Mouse (Mus musculus) neural tube, embryonic 12.5 days (tissue): ENCODE measurements around the gene Camk1d. TPM values are rescaled to one million over a fixed set of nuclear protein-coding genes. Genes with fewer than 3 reads are reported as not detected.
"Not testable (repeated sequence)": the region's sequence is repeated elsewhere in the genome, so short reads cannot be mapped to it uniquely, and the experiment has no call there.

Source experiments
- ATAC-seq: fragments of 200-750 bp; cut with Nextera tagmentation; 2 replicates; pipeline ENCODE4 v1.8.0; 2017; ENCODE audit warnings: low read depth, mild to moderate bottlenecking, moderate TSS enrichment, moderate library complexity; ENCODE audit not compliant: low FRiP score
- H3K27ac ChIP-seq: fragments of 300-500 bp; sonication (generic); 2 replicates; pipeline ENCODE4 v1.5.1; 2016
- H3K27me3 ChIP-seq: fragments of 300-500 bp; sonication (generic); replicated peaks from 2 replicates; pipeline ENCODE4 v1.6.1; 2016; ENCODE audit warnings: mild to moderate bottlenecking
- H3K36me3 ChIP-seq: fragments of 300-500 bp; sonication (generic); 2 replicates; pipeline ENCODE4 v1.6.1; 2016; ENCODE audit warnings: mild to moderate bottlenecking
- H3K4me1 ChIP-seq: fragments of 300-500 bp; sonication (generic); 2 replicates; pipeline ENCODE4 v1.6.1; 2016
- H3K4me2 ChIP-seq: fragments of 300-500 bp; sonication (generic); replicated peaks from 2 replicates; pipeline ENCODE4 v1.6.1; 2016; ENCODE audit warnings: mild to moderate bottlenecking
- H3K4me3 ChIP-seq: fragments of 300-500 bp; sonication (generic); 2 replicates; pipeline ENCODE4 v1.5.1; 2016
- H3K9ac ChIP-seq: fragments of 300-500 bp; sonication (generic); 2 replicates; pipeline ENCODE4 v1.6.1; 2016; ENCODE audit warnings: mild to moderate bottlenecking
- H3K9me3 ChIP-seq: fragments of 300-500 bp; sonication (generic); 2 replicates; pipeline ENCODE4 v1.6.1; 2016; ENCODE audit warnings: mild to moderate bottlenecking
- WGBS: fragments of 180-500 bp; shearing (Covaris S2); methylation state at CpG from one replicate; pipeline ENCODE4 v1.1.7; 2016; 5-methylcytosine and 5-hydroxymethylcytosine counted together
- polyA plus RNA-seq: library from polyadenylated mRNA; unstranded; fragments of >200 nt; fragmentation: Nextera tagmentation; extraction: Ambion mirVana; gene quantifications from 2 replicates; pipeline ENCODE4 v1.2.1, GENCODE M21; 2016

The Camk1d gene
- polyA plus RNA-seq, 1 experiment from 2014 or later = 2.4 TPM

DNA sequence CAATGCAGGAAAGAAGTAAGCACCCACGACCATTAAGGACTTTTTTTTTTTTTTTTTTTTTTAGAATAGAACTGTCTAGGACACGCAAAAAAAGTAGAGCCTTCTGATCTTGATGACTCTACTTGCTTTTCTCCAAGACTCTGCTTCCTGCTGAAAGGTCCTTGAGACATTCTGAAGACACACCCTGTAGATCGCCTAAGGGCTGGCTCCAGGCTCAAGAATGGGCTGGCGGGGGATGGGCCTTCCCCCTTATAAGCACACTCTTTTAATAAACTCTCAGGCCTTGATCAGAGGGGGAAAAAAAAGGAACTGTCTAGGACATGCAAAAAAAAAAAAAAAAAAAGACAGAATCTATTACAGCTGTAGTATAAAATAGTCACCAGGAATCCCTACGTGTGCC lies 430.0 kb downstream of the Camk1d start:
- WGBS = 87% methylated on average over 5 of the region's 5 CpGs
- H3K9me3 ChIP-seq = no peaks in the 10 kb centered on the region

GRCm38 (mm10) chr2:5282623-5283022 lies 431.7 kb downstream of the Camk1d start:
- no peaks in the 10 kb centered on the region for H3K9me3 ChIP-seq
- no peak overlapping the region for H3K9ac ChIP-seq
- ATAC-seq = no peak
- no peak overlapping the region for H3K4me3 ChIP-seq
- no peak overlapping the region for H3K4me2 ChIP-seq
- no peaks in the 10 kb centered on the region for H3K36me3 ChIP-seq
- no peak overlapping the region for H3K27ac ChIP-seq
- H3K27me3 ChIP-seq = no peaks in the 10 kb centered on the region
- 90% methylated on average over 4 of the region's 4 CpGs for WGBS
- no peaks in the 10 kb centered on the region for H3K4me1 ChIP-seq

More for the DNA sequence above, 430.0 kb downstream of the Camk1d start:
- no peak overlapping the region for H3K9ac ChIP-seq
- H3K27me3 ChIP-seq = no peaks in the 10 kb centered on the region
- no peaks in the 10 kb centered on the region for H3K36me3 ChIP-seq
- no peak overlapping the region for H3K4me3 ChIP-seq
- no peak overlapping the region for H3K27ac ChIP-seq
- ATAC-seq = no peak
- H3K4me1 ChIP-seq = no peaks in the 10 kb centered on the region
- no peak overlapping the region for H3K4me2 ChIP-seq

- no peak for ATAC-seq
- 71% methylated on average over 2 of the region's 2 CpGs for WGBS
- Histone ChIP-seq H3K4me1 (no peaks in the 10 kb centered on the region), H3K4me3 (no peak overlapping the region), H3K36me3 (no peaks in the 10 kb centered on the region), H3K9me3 (no peaks in the 10 kb centered on the region), H3K4me2 (no peak overlapping the region), H3K27me3 (no peaks in the 10 kb centered on the region), H3K9ac (no peak overlapping the region), H3K27ac (no peak overlapping the region)
Measured at GRCm38 (mm10) chr2:5267980-5268379, 446.3 kb downstream of the Camk1d start.

DNA sequence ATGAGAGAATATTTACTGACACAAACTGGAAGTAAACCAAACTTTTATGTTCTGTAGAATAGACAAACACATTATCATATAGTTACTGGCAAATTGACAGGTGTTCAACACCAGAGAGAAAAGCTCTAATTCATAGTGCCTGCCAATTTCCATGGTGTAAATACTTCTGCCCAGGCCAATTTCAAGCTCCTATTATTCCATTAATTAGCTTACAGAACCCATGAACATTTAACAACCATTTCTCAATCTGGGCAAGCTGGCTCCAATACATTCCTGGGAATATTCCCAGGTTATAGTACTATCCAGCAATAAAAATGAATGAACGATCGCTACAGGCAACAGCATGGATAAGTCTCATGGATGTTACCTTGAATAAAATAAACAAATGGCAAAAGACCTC lies 452.0 kb downstream of the Camk1d start:
- Histone ChIP-seq H3K27ac (no peak overlapping the region), H3K4me2 (no peak overlapping the region), H3K4me1 (no peaks in the 10 kb centered on the region), H3K36me3 (no peaks in the 10 kb centered on the region), H3K4me3 (no peak overlapping the region), H3K27me3 (no peaks in the 10 kb centered on the region), H3K9me3 (no peaks in the 10 kb centered on the region), H3K9ac (no peak overlapping the region)
- 86% methylated on average over 2 of the region's 2 CpGs for WGBS
- no peak for ATAC-seq

GRCm38 (mm10) chr2:5258250-5258649 lies 456.1 kb downstream of the Camk1d start:
- no peak overlapping the region for H3K27ac ChIP-seq
- H3K9ac ChIP-seq = no peak overlapping the region
- WGBS = 66% methylated on average over 3 of the region's 3 CpGs
- no peak overlapping the region for H3K4me2 ChIP-seq
- H3K4me3 ChIP-seq = no peak overlapping the region
- no peak for ATAC-seq
- H3K4me1 ChIP-seq = no peaks in the 10 kb centered on the region
- no peaks in the 10 kb centered on the region for H3K27me3 ChIP-seq
- H3K36me3 ChIP-seq = no peaks in the 10 kb centered on the region
- no peaks in the 10 kb centered on the region for H3K9me3 ChIP-seq

DNA sequence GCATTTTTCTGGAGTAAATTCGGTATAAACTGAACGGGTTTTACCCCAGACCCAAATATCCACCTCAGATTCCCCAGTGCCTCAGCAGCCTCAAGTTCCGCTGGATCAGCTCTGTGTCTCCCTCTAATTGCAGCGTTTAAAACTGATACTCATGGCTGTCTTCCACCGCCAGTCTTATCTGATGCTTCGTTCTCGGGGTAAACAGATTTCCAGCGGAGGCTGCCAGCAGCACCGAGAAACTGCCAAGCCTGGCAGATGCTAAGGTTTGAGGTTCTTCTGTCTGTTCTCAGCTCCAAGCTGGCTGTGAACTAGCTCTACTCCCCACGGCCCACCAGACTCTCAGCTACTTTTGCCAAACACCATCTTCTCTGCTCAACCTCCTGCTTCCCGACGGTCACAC lies 464.3 kb downstream of the Camk1d start:
- no peak overlapping the region for H3K9ac ChIP-seq
- H3K4me2 ChIP-seq = no peak overlapping the region
- no peak overlapping the region for H3K4me3 ChIP-seq
- H3K27me3 ChIP-seq = no peaks in the 10 kb centered on the region
- no peaks in the 10 kb centered on the region for H3K9me3 ChIP-seq
- WGBS = 87% methylated on average over 12 of the region's 12 CpGs
- ATAC-seq = no peak
- no peaks in the 10 kb centered on the region for H3K4me1 ChIP-seq
- H3K27ac ChIP-seq = no peak overlapping the region
- no peaks in the 10 kb centered on the region for H3K36me3 ChIP-seq

- not testable (repeated sequence) for H3K9ac ChIP-seq, H3K27me3 ChIP-seq, H3K9me3 ChIP-seq, H3K4me1 ChIP-seq, H3K4me2 ChIP-seq, H3K36me3 ChIP-seq, H3K4me3 ChIP-seq, H3K27ac ChIP-seq, ATAC-seq
- 94% methylated on average over 6 of the region's 6 CpGs for WGBS
Measured at GRCm38 (mm10) chr2:5249199-5249598, 465.1 kb downstream of the Camk1d start.

Other genes starting within 250 kb of the Camk1d start
- 64.7 and 68.3 TPM in 2 replicates for gene Nudt5, start 130.5 kb upstream of the Camk1d start, polyA plus RNA-seq
- 310 and 330 TPM in 2 replicates for gene Cdc123, start 130.6 kb upstream of the Camk1d start, polyA plus RNA-seq
- gene Gm13199, start 148.4 kb upstream of the Camk1d start, polyA plus RNA-seq = 2.1 and 2.2 TPM in 2 replicates
- gene Sec61a2, start 180.9 kb upstream of the Camk1d start, polyA plus RNA-seq = 86.5 and 93.9 TPM in 2 replicates
- 4.7 and 5.5 TPM in 2 replicates for gene Dhtkd1, start 228.3 kb upstream of the Camk1d start, polyA plus RNA-seq
- gene Upf2, start 237.0 kb upstream of the Camk1d start, polyA plus RNA-seq = 11.3 and 13.1 TPM in 2 replicates